Mouse (Mus musculus): Measurements from ENCODE around the gene Gadd45b.

Gene Gadd45b

DNA sequence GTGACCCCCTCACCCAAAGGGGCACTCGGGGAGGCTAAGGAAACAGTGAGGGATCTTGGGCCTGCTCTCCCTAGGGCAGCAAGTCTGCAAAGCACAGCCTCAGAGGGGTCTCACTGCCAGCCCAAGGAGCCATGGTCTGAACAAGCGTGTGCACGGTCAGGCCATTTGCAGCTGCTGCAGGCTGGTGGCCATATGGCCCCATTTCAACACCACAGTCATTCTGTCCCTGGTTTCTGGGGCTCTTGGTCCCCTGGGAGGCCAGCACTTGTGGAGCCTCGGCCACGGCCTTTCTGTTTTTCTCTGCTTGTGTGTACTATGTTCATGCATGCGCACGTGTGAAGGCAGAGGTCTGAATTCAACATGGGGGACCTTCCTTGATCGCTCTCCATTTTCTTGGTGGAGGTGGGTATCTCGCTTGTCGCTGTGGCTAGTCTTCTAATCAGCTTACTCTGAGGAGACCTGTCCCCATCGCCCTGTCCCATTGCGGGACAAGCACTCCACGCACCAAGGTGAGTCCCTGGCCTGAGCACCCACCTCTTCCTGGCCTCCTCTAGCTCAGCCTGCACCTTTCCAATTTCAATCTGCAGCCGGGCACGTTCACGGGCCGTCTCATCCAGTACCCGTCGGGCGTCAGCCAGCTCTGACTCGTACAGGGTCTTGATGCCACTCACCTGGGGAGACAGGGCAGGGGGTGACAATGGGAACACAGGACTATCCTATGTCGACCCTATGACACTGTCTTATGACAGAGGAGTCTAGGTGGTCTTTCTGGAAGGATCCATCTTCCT is 20.3 kb upstream of the Gadd45b start:
- no peak for DNase-seq (ENCODE audit: low spot score in 2 of 2)

DNA sequence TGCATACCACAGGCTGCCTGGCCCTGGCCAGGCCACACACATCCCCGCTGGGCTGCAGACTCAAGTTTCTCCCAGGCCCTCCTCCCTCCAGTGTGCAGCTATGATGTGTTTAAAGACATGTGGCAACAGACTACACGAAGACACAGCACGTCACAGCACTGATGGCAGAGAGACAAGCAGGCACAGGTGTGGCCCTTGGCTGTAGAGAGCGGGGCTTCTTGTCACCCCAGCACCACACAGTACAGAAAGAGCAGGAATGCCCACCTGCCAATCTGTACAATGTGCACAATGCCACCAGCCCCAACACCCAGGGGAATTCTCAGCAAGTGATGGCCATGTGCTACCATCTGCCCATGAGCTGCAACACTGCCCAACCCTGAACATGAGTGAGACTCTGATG is 18.5 kb upstream of the Gadd45b start:
- no peak for DNase-seq (ENCODE audit: low spot score in 2 of 2)

DNA sequence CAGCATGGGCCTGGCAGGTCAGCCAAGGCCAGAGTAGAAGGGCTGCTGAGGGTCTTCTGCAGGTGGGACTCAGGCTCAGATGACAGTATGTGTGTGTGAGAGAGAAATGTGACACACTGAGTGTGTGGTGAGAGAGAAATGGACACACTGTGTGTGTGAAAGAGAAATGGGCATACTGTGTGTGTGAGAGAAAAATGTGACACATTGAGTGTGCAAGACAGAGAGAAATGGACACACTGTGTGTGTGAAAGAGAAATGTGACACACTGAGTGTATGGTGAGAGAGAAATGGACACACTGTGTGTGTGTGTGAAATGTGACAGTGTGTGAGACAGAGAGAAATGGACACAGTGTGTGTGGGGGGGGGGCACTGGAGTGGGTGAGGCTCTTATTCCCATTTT is 18.0 kb upstream of the Gadd45b start:
- DNase-seq (ENCODE audit: low spot score in 2 of 2) = no peak

DNA sequence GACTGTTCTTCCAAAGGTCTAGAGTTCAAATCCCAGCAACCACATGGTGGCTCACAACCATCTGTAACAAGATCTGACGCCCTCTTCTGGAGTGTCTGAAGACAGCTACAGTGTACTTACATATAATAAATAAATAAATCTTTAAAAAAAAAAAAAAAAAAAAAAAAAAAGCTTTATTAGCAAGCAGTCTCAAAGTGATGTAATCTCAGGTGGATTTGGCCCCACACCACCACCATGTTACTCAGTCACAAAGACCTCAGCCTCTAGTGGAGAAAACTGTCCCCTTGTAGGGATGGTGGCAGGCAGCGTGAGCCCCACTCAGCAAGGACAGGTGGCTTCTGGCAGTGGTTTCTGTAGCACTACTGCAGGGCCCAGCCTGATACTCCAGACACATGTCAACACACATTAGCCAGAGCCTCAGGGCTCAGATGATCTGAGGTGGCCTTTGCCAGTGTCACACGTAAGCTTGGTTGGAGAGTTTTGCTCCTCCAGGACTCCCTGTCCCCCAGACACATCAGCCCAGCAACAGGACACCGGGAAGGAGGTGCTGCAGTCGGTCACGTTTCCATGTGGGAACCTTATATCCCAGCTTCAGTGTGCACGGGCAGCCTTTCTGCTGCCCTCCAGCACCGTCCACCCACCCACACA is 16.4 kb upstream of the Gadd45b start:
- no peak for DNase-seq (ENCODE audit: low spot score in 2 of 2)

DNA sequence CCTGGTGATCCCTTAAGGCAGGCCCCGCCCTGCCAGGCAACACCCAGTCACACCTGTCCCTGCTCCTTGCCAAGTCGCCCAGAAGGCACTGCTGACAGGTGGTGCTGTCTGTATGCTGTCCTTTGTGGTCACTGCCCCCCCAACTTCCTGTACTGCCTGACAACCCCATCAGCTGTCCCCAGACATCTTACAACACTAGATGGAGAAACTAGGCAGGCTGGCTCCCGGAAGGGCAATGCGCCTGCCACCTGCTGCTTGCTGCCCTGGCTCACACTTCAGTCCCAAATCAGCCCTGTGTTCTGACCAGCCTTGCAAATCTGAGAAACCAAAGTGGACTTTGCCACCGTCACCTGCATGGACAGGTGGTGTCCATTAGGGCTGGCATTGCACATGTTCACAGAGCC is 15.6 kb upstream of the Gadd45b start:
- DNase-seq (ENCODE audit: low spot score in 2 of 2) = no peak

DNA sequence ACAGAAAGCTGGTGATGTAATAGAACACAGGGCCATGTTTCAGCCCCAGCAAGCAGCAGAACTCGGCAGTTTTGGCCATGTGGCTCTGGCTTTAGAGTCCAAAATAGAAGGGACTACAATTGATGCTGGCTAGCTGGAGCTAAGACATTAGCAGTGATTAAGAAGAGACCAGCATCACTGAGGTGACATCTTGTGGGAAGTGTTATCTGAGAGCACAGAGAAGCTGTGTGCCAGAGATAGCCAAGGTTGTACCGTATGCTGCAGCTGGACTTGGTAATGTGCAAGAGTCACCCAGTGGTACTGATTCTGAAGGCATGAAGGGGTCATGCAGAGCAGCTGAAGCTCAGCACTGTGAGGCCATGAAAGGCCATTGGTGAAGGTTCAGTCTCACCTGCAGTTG is 14.6 kb upstream of the Gadd45b start:
- no peak for DNase-seq (ENCODE audit: low spot score in 2 of 2)

DNA sequence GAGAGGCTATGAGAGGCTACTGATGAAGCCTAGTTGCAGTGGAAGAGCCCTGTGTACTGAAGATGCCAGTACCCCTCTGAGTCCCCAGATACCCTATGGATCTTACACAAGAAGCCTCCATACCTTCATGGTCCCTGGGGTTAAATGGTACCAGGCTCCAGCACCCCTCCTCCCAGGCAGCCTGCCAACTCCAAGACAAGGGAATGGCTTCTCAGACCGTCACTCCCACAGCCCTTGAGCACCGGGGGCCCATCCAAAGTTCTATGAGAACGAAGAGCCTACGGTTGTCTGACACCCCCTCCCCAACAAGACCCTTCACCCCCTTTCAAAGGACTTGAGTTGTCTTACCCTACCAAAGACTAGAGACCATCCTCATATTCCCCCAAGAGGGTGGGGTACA is 14.1 kb upstream of the Gadd45b start:
- no peak for DNase-seq (ENCODE audit: low spot score in 2 of 2)

DNA sequence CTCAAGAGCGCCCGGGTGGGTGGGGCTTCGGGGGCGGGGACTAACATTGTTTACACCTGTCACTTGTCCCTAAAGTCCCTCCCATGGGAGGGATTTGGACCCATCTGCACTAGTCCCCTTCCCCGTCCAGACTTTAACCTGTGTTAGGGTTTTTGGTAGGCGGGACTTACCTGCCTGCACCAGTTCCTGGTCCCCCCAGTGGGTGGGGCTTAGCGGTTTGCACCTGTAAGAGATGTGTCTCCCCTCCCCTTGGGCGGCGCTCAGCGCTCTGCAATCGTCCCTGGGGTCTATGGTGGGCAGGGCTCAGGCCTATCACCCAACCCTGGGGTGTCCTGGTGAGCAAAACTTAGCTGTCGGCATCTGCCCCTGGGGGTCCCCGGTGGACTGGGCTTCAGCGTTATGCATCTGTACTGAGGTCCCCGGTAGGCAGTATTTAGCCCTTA is 12.5 kb upstream of the Gadd45b start:
- DNase-seq (ENCODE audit: low spot score in 2 of 2) = no peak

DNA sequence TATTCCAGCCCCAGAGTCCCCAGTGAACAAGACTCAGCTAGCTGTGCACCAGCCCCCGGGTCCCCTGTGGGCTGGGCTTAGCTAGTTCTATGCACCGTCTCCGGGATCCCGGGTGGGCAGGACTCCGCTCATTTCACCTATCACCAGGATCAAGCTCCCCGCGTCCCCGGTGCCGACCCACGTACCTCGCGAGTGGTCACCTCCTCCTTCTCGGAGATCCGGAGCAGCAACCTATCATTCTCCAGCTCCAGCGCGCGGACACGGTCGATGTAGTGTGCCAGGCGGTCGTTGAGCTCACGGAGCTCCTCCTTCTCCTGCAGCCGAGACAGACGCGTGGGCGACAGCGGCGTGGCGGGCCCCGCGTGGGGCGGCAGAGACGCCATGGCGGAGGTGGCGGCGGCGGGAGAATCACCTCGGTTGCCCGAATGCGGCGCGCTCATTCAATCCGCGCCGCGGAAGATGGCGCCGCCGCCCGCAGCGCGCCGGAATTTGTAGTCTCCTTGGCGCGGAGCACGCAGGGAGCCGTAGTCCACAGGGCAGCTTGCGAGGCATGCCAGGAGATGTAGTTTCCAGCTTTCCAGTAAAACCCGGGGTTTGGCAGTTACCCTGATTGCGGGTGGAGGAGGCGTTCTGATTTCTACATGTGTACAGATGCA is 12.0 kb upstream of the Gadd45b start, which contains the start of gene Lmnb2:
Gene Lmnb2, minus strand, starts transcription at position 467 of the 656 bp plus-strand sequence.
- peak; percentile 78 to 90 for DNase-seq (ENCODE audit: low spot score in 2 of 2)

DNA sequence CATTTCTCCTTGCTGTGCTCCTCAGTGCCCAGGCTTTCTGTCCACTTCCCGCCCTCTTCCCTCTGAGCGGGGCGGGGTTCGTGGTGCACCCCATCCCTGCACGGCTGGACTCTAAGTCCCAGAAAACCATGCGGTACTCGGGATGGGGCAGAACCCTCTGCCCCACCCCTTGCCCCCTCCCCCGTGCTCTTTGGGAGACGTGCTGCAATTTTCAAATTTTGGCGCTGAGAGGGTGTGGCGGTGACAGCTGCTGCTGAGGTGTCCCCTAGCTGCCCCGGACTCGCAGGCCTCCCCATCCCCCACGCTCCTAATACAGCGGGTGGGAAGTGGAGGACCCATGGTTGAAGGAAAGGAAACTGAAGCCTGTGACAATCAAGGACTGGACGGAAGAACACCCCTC is 8.0 kb upstream of the Gadd45b start:
- no peak for DNase-seq (ENCODE audit: low spot score in 2 of 2)

DNA sequence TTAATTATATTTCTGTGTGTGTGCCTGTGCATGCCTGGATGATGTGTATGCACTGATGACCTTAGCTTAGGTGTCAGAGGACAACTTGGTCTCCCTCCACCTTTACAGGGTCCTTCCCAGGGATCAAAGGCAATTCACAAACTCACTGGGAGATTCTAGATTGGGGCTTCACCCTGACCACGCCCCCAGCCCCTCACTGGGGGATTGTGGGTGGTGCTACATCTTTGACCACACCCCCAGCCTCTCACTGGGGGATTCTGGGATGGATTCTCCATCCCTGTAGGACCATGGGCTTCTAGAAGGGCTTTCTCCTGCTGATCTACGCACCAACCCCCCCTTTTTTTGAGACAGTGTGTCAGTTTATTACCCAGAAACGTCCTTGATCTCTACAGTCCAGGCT is 4.4 kb upstream of the Gadd45b start:
- no peak for DNase-seq (ENCODE audit: low spot score in 2 of 2)

DNA sequence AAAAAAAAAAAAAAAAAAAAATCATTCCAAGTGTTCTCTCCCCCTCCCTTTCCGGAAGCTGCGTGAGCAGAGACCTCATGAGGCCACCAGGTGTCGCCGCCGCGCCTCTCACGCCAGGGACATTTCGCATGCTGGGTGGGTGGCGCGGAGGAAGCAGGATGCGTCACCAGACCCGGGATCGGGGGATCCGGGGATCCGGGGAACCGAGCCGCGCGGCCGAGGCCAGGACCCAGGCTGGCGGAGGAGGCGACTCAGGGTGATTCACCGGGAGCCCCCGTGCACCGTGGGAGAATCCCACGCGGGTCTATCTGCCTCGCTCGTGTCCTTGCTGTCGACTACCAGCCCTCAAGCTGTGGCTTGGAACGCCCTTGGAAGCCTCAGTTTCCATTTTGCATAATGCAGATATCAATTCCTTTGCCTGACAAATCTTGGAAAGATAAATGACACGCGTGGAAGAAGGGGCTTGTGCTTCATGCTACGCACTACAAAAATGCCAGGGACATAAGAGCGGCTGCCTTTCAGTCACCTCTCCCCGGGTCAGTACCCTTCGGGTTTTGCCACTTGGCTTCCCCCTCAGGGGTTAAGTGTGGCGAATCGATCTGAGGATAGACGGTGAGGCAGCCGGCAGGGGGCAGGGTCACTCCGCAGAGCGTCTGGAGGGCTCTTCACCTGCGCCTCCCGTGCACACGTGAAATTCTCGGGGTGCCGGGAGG is 1.1 kb upstream of the Gadd45b start:
- peak; percentile 91 to 94 for DNase-seq (ENCODE audit: low spot score in 2 of 2)

DNA sequence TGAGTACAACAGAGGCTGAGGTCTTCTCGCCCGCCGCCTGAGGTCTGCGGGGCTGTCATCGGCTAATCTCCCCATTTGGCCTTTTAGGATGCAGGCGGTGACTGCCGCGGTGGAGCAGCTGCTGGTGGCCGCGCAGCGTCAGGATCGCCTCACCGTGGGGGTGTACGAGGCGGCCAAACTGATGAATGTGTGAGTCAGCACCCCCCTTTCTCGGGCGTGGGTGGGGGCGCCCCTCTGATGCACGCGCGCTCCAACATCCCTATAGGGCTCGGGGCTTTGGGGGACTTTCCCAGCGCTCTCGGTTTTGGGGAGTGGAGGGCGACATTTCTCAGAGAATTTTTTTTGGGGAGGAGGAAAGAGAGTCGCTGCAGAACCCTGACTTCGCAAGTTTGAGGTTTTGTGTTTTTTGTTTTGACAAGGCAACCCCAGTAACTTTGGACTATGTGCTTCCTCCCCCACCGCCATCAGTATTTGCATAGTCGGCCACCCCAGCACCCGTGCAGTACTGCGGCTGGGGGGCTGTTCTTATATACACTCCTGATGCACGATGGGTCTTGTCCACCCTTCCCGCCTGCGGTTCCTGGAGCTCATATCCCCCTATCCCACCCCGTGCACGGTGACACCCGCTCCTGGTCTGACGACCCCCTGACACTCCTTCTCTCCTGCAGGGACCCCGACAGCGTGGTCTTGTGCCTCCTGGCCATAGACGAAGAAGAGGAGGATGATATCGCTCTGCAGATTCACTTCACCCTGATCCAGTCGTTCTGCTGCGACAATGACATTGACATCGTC is 684 bp downstream of the Gadd45b start:
- peak; percentile 56 to 62 for DNase-seq (ENCODE audit: low spot score in 2 of 2)

DNA sequence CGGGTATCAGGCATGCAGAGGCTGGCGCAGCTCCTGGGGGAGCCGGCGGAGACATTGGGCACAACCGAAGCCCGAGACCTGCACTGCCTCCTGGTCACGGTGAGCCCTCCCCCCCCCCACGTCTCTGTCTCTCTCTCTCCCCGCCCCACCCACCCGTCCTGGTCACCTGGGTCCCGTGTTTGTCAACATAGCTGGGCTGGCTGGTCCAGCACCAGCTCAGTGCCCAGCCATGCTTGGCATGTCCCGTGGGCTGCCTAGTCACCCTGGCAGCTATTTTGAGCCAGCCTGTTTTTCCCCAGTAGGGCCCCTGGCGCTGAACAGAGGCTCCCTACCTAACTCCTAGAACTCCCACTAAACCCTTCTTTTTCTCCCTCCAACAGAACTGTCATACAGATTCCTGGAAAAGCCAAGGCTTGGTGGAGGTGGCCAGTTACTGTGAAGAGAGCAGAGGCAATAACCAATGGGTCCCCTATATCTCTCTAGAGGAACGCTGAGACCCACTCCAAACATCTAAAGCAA is 1.3 kb downstream of the Gadd45b start:
- no peak for DNase-seq (ENCODE audit: low spot score in 2 of 2)

DNA sequence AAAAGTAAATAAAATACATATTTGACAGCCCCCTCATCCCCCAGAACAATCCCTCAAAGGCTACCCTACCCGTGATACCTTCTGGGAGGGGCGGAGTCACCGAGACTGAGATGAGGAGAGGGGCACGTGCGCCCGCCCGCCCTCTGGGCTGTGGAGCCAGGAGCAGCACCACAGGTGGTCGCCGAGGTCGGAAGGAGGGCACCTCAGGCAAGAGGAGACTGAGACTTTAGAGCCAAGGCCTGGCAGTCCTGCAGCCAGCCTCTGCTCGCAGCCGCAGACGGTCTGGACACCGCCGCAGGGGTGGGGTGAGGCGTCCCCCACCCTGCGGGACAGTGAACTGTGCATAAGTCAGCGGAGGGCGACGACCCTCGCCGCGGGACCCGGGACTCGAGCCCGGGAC is 1.8 kb downstream of the Gadd45b start:
- DNase-seq (ENCODE audit: low spot score in 2 of 2) = no peak

DNA sequence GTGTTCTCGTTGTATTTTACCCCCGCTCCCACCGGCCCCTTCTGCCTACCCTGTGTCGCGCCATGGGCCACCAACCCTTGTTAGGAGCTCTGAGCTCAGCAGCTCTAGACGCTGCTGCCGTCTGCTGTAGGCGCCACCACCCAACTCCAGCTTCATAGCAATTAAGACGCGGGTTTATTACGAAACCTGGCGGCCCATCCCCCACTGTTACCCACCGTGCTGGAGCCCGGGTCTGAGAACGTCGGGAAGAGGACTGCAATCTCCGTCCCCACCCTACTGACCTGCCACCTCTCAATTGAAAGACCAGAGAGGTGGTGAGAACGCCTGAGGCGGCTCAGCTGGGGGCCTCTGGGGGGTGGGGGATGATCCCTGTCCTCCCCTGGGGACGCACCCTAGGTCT is 2.3 kb downstream of the Gadd45b start:
- no peak for DNase-seq (ENCODE audit: low spot score in 2 of 2)

DNA sequence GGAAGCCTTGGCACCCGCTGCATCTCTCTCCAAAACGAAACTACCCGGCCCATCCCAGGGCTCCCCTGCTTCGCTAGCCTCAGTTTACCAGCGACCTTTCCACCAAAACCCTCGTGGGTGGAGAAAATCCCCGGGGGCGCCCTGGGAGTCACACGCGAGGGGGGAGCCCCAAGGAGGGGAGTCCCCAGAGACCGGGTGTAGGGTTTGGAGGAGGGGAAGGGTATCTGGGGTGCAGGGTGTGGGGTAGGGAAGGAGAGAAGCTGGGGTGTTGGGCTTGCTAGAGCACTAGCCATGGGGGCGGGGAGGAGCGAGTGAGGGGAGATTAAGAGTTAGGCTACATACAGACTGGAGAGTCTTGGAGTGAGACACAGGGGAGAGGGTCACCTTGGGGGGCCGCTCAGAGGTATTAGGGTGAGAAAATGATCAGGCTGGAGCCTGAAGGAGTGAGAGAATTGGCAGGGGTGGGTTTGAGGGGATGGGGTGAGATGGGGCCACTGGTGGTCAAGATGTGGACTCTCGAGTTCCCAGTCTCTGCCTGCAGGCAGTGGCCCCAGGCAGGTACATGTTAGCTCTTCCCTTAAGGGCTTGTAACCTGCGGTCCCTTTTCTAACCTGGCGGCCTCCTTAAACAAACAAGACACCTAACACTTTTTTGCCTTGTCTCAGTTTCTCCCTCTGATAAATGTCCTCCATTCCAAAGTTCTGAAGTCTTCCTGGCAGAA is 3.0 kb downstream of the Gadd45b start:
- DNase-seq (ENCODE audit: low spot score in 2 of 2) = no peak

DNA sequence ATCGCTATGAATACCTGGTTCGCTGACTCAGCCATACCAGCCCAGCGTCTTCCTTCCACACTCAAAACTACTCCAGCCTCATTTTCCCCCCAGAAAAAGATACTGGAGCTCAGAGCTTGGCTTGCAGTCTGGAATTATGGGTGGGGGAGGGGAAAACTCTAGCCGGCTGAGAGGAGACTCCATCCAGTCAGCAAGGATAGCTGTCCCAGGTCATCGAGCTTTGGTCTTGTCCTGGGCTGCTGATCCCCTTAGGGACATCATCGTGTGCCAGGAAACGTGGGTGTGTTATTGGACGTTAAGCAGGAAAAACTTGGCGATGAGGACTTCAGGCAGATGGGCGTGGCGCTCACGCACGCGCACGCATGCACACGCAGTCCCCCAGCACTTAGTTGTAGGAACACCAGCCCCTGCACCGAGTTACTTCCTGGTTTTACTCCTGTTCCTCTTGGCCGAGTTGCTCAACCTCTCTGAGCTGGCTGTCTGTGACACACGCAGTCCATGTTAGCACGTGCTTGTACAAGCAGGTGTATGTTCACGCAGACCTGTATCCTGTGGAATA is 3.6 kb downstream of the Gadd45b start:
- DNase-seq (ENCODE audit: low spot score in 2 of 2) = no peak

DNA sequence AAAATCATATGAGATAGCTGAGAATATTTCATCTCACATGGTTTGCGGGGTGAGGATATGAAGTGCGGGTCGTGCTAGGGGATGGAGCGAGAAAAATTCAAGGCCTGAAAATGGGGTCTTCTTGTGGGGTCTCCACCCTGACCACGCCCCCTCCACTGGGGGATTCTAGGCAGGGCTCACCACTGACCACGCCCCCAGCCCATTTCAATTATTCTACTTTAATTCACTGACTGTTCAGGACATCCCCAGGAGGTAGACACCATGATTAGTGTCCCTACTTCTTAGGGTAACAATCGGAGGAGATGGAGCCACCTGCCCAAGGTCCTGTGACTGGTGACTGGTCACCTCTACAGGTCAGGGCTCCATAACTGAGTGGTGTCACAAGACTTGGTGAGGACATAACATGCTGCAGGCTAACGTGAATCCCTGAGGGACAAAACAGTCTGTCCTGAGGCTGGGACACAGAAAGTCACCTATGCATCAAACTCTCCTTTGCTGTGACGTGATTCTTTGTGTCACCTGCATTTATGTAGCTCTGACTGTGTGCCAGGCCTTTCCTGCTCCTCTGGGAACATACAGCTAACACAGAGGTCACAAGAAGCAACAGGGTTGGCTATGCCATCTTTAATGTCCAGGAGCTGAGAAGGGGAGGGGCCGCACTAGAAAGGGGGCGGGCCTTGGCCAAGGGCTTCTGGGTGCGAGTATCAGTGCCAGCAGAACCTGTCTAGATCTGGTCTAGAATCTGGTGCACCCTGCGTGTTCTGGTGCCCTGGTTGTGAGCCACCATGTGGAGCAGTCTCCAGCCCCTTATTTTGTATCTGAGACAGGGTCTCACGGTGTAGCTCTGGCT is 4.5 kb downstream of the Gadd45b start:
- DNase-seq (ENCODE audit: low spot score in 2 of 2) = no peak

Data from frontal cortex, postnatal 36 days (tissue).